Mouse (Mus musculus) myocyte (in vitro differentiated cells): ENCODE measurements at regions not wholly inside any gene's neighbourhood (a gene's known extent, or its start where the extent isn't known, plus 50 kb on each side); places are given as distances from the start of the nearest gene placed in this dataset.

Experiments used
- H3K27me3 ChIP-seq: one replicate; pipeline ENCODE4 v1.6.1; 2011; ENCODE audit not compliant: control insufficient read depth, insufficient read depth, insufficient read length
- H3K36me3 ChIP-seq: one replicate; pipeline ENCODE4 v1.6.1; 2011; ENCODE audit not compliant: control insufficient read depth, insufficient read depth
- H3K4me2 ChIP-seq: one replicate; pipeline ENCODE4 v1.6.1; 2011; ENCODE audit warnings: low read depth, control low read depth
- H3K4me3 ChIP-seq: one replicate; pipeline ENCODE4 v1.5.1; 2011; ENCODE audit warnings: mild to moderate bottlenecking, control low read depth, moderate library complexity
- H3K79me2 ChIP-seq: one replicate; pipeline ENCODE4 v1.6.1; 2011; ENCODE audit not compliant: control insufficient read depth, insufficient read depth
- H3ac ChIP-seq: one replicate; pipeline ENCODE4 v1.6.1; 2011; ENCODE audit not compliant: control insufficient read depth, insufficient read length
- CEBPB ChIP-seq: IDR thresholded peaks from 2 replicates; pipeline ENCODE4 v1.6.1; 2011; ENCODE audit warnings: mild to moderate bottlenecking, moderate library complexity; ENCODE audit not compliant: poor library complexity, insufficient read depth, severe bottlenecking
- E2F4 ChIP-seq: IDR thresholded peaks from one replicate; pipeline ENCODE4 v1.6.1; 2011; ENCODE audit warnings: mild to moderate bottlenecking, control low read depth, moderate library complexity; ENCODE audit not compliant: insufficient read depth
- MAX ChIP-seq: IDR thresholded peaks from one replicate; pipeline ENCODE4 v1.6.1; 2011; ENCODE audit warnings: low read depth, mild to moderate bottlenecking, control low read depth
- MYOD1 ChIP-seq, 3 experiments: IDR thresholded peaks; one replicate each; pipeline ENCODE4 v1.6.1; 2011; ENCODE audit warnings: control low read depth in 2 of 3, low read depth in 2 of 3, mild to moderate bottlenecking in 2 of 3, moderate library complexity in 1 of 3; ENCODE audit not compliant: insufficient read length in 2 of 3, control insufficient read depth in 1 of 3
- MYOG ChIP-seq, 3 experiments: IDR thresholded peaks; one replicate each; pipeline ENCODE4 v1.6.1; 2011; ENCODE audit warnings: control low read depth in 2 of 3, low read depth in 2 of 3, mild to moderate bottlenecking in 2 of 3; ENCODE audit not compliant: insufficient read length in 2 of 3, control insufficient read depth in 1 of 3, insufficient read depth in 1 of 3
- POLR2A ChIP-seq: IDR thresholded peaks from one replicate; pipeline ENCODE4 v1.6.1; 2011; ENCODE audit warnings: low read depth, mild to moderate bottlenecking, control low read depth, moderate library complexity; ENCODE audit not compliant: insufficient read length
- POLR2AphosphoS2 ChIP-seq: IDR thresholded peaks from one replicate; pipeline ENCODE4 v1.6.1; 2011; ENCODE audit warnings: low read depth, control low read depth; ENCODE audit not compliant: insufficient read length
- REST ChIP-seq: IDR thresholded peaks from one replicate; pipeline ENCODE4 v1.6.1; 2011; ENCODE audit warnings: mild to moderate bottlenecking, control low read depth, moderate library complexity; ENCODE audit not compliant: insufficient read depth, insufficient read length
- SRF ChIP-seq: IDR thresholded peaks from one replicate; pipeline ENCODE4 v1.6.1; 2011; ENCODE audit warnings: low read depth; ENCODE audit not compliant: control insufficient read depth, insufficient read length
- TCF12 ChIP-seq: IDR thresholded peaks from one replicate; pipeline ENCODE4 v1.6.1; 2011; ENCODE audit warnings: mild to moderate bottlenecking, control low read depth; ENCODE audit not compliant: poor library complexity, insufficient read depth, severe bottlenecking
- TCF3 ChIP-seq: IDR thresholded peaks from one replicate; pipeline ENCODE4 v1.6.1; 2011; ENCODE audit warnings: low read depth, control low read depth; ENCODE audit not compliant: insufficient read length
- USF1 ChIP-seq: IDR thresholded peaks from one replicate; pipeline ENCODE4 v1.6.1; 2011; ENCODE audit warnings: low read depth, mild to moderate bottlenecking, control low read depth, moderate library complexity

DNA sequence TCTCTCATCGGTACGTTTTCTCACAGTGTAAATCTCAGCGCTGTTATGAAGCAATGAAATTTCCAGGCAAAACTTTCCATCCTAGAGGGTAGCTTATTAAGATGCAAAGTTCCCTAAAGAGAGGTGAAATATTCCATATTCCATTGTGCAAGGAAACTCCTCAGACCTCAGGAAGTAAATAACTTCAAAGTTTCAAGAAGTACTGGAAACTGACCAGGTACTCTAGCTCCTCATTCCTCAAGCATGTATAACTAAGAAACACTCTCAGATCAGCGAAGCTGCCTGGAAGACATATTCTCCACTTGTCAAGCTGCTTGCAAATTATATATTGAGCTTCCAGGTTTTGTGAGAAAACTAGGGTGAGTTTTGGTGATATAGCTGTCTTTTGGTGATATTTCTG is 279.8 kb upstream of the Mad2l1 start:
- Histone ChIP-seq H3K36me3 (no peaks in the 10 kb centered on the region), H3ac (no peak overlapping the region), H3K4me3 (no peak overlapping the region), H3K4me2 (no peak overlapping the region), H3K79me2 (no peaks in the 10 kb centered on the region), H3K27me3 (no peaks in the 10 kb centered on the region)
- TF ChIP-seq SRF (no peak), TCF3 (no peak), POLR2A (no peak), POLR2AphosphoS2 (no peak), USF1 (no peak)

DNA sequence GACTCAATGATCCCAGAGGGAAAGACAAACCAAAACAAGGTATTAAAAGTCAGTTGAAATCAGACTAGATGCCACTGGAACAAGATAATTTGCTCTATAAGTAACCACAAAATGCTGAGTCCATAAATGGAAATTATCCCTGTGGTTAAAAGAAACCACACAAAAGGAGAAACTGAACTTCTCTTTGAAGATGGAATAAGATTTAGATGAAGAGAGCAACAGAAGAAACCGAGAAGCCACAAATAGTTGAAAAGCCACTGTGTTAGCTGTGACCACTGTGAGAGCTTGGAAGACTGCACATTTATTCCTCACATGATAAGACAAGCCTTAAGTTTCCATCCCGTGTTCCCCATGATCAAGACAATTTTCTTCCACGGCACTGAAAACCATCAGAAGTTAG is 271.8 kb upstream of the Mad2l1 start:
- Histone ChIP-seq H3K27me3 (no peaks in the 10 kb centered on the region), H3K4me3 (no peak overlapping the region), H3K36me3 (no peaks in the 10 kb centered on the region), H3ac (no peak overlapping the region), H3K79me2 (no peaks in the 10 kb centered on the region), H3K4me2 (no peak overlapping the region)
- no peak for TF ChIP-seq MYOG (IDR thresholded peaks at IDR 0.05; ENCODE audit: control insufficient read depth in 1 of 3, insufficient read depth in 1 of 3, insufficient read length in 2 of 3, low read depth in 2 of 3)
- no peak for TF ChIP-seq POLR2AphosphoS2
- TF ChIP-seq POLR2A: no peak
- no peak for TF ChIP-seq E2F4
- no peak for TF ChIP-seq CEBPB
- no peak for TF ChIP-seq MAX
- TF ChIP-seq TCF12: no peak
- no peak for TF ChIP-seq REST
- TF ChIP-seq MYOD1 (IDR thresholded peaks at IDR 0.05; ENCODE audit: control insufficient read depth in 1 of 3, insufficient read length in 2 of 3, low read depth in 2 of 3): no peak
- no peak for TF ChIP-seq USF1
- no peak for TF ChIP-seq SRF
- TF ChIP-seq TCF3: no peak

DNA sequence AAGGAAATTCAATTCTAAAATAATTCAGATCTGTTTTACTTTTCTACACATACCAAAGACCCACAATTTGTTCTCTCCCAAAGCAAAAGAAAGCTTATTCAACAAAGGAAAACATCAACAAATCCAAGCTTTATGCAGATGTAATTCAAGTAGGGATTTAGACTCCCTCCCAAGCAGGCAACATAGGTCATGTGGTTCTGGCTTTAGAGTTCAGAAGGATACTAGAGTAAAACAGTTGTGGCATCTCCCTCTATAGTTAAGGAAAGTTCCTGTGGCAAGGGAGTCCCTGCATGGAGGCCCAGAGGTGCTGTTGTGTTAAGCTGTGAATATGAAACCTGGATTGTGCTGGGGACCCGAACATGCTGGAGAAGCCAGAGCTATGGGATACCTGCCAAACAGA is 271.3 kb upstream of the Mad2l1 start:
- TF ChIP-seq SRF: no peak
- H3K79me2 ChIP-seq: no peaks in the 10 kb centered on the region
- H3K4me2 ChIP-seq: no peak overlapping the region
- no peak overlapping the region for H3ac ChIP-seq
- H3K4me3 ChIP-seq: no peak overlapping the region
- H3K27me3 ChIP-seq: no peaks in the 10 kb centered on the region
- no peaks in the 10 kb centered on the region for H3K36me3 ChIP-seq

DNA sequence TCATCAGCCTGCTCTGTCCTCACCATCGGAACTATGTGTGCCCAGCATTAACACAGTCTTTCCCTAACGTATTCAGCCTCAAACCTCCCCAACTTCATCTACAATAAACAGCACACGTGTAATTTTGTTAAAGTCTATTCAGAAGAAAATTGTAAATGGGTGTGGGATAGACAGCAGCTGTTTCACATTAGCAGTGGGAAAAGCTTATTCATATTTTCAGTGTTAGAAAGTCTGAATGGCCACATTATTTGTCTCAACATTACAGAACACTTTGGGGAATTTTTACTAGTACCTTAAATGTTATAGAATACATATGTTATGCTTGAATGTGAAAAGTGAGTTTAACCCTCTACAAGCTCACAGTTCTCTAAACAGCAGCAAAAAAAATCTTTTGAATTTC is 266.8 kb upstream of the Mad2l1 start:
- no peak overlapping the region for H3K4me2 ChIP-seq
- no peaks in the 10 kb centered on the region for H3K79me2 ChIP-seq
- no peak overlapping the region for H3ac ChIP-seq
- no peaks in the 10 kb centered on the region for H3K27me3 ChIP-seq
- H3K4me3 ChIP-seq: no peak overlapping the region
- no peaks in the 10 kb centered on the region for H3K36me3 ChIP-seq
- no peak for TF ChIP-seq MAX
- no peak for TF ChIP-seq TCF12

DNA sequence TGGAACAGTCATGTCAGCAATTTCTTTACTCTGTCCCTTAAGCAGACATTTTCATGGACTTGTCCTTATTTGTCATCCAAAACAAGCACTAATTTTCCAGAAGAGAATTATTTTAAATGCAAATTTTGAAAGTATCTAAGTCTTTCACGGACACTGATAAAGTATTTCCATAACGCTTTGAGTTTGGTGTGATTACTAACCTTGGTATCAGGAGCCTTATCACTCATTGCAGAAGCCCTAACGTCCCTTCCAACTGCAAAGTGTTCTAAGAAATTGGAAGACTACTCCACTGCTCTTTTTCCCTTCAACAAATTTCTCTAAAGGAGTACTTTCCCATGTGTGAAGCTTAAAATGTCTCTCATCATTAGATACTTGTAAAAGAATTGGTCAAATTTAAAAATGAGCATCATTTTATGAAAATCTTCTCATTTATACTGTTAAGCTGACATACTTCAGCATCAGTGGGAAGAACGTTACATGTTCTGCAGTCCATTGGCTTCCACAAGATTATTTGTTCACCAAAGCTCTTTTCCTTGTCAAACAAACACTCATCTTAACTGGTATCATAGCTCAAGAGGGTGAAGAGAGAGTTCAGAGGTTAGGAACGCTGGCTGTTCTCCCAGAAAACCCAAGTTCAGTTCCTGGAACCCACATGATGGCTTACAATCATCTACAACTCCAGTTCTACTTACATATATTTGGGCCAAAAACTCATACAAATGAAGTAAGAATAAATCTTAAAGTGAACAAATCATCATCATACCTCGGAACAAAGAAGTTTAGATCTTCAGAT is 263.6 kb upstream of the Mad2l1 start:
- no peak for TF ChIP-seq POLR2A
- no peak for TF ChIP-seq CEBPB
- TF ChIP-seq REST: no peak
- no peak for TF ChIP-seq TCF3
- TF ChIP-seq MYOG (IDR thresholded peaks at IDR 0.05; ENCODE audit: control insufficient read depth in 1 of 3, insufficient read depth in 1 of 3, insufficient read length in 2 of 3, low read depth in 2 of 3): no peak
- no peak for TF ChIP-seq SRF
- TF ChIP-seq MYOD1 (IDR thresholded peaks at IDR 0.05; ENCODE audit: control insufficient read depth in 1 of 3, insufficient read length in 2 of 3, low read depth in 2 of 3): no peak
- TF ChIP-seq TCF12: no peak
- TF ChIP-seq MAX: no peak
- TF ChIP-seq POLR2AphosphoS2: no peak
- no peak for TF ChIP-seq E2F4
- TF ChIP-seq USF1: no peak
- Histone ChIP-seq H3ac (no peak overlapping the region), H3K79me2 (no peaks in the 10 kb centered on the region), H3K4me3 (no peak overlapping the region), H3K27me3 (no peaks in the 10 kb centered on the region), H3K36me3 (no peaks in the 10 kb centered on the region), H3K4me2 (no peak overlapping the region)

DNA sequence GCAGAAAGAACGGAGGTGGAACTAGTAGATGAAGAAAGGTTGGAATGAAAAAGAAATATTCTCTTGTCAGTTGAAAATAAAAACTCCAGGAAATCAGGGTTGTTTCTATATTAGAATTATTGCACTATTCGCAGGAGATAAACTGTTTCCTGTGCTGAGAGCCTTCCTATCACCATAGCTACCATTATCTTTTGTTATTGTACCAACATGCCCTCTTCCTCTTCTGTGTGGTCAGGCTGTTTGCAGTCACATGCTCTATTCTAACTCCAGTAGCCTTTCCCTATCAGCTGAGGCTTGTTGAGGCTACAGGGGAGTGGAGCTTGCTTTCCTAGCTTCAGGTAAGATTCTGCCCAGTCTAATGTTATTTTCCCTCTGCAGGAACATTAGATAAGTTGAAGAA is 263.0 kb upstream of the Mad2l1 start:
- no peaks in the 10 kb centered on the region for H3K36me3 ChIP-seq
- no peaks in the 10 kb centered on the region for H3K79me2 ChIP-seq
- no peak overlapping the region for H3K4me2 ChIP-seq
- H3ac ChIP-seq: no peak overlapping the region
- TF ChIP-seq REST (no peak), MYOD1 (IDR thresholded peaks at IDR 0.05; ENCODE audit: control insufficient read depth in 1 of 3, insufficient read length in 2 of 3, low read depth in 2 of 3) (no peak), POLR2AphosphoS2 (no peak), TCF3 (no peak), POLR2A (no peak), TCF12 (no peak), CEBPB (no peak), USF1 (no peak), SRF (no peak), E2F4 (no peak), MAX (no peak), MYOG (IDR thresholded peaks at IDR 0.05; ENCODE audit: control insufficient read depth in 1 of 3, insufficient read depth in 1 of 3, insufficient read length in 2 of 3, low read depth in 2 of 3) (no peak)
- H3K27me3 ChIP-seq: no peaks in the 10 kb centered on the region
- no peak overlapping the region for H3K4me3 ChIP-seq
